Mouse (Mus musculus) spleen, postnatal 36 days (tissue): ENCODE results near the gene Ubash3b.

Source experiments
- DNase-seq, 2 experiments: peaks; one replicate each; pipeline ENCODE4 v3.0.0; 2022; ENCODE audit warnings: low spot score in 2 of 2, mixed read lengths in 1 of 2

Ubash3b gene

DNA sequence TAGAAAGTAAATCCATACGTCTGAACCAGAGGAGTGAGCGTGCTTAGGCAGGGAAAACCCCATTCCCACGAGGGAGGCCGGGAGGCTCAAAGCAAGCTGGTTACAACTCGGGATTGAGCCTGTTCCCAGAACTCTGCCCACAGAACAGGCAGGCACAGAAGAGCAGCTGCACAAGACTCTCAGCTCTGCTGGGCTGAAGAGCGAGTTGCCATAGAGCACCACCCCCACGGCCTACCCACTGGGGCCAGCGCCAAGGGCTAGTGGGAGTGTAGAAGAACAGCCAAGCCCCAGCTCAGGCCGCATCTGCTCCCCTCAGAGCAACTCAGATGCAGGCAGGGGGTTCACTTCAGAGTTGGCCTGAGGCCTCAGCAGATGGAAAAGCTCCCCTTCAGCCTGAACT is 107.3 kb downstream of the Ubash3b start:
- no peak for DNase-seq

DNA sequence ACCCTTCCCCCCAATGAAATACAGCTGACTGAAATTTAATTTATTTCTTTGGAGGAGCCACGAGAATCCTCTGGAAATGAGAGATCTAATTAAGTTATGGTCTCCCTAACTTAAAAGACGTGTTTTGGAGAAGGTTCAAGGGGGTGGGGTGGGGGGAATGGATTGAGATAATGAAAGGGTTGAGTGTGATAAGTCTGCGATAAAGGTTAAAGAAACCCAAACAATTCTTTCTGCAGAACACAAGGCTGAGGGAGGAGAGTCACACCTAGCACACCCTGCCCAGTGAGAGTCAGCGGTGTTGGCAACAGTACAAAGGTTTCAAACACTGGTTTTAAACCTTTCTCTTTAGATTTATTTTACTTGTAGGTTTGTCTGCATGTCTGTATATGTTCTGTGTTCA is 108.0 kb downstream of the Ubash3b start:
- DNase-seq = no peak

DNA sequence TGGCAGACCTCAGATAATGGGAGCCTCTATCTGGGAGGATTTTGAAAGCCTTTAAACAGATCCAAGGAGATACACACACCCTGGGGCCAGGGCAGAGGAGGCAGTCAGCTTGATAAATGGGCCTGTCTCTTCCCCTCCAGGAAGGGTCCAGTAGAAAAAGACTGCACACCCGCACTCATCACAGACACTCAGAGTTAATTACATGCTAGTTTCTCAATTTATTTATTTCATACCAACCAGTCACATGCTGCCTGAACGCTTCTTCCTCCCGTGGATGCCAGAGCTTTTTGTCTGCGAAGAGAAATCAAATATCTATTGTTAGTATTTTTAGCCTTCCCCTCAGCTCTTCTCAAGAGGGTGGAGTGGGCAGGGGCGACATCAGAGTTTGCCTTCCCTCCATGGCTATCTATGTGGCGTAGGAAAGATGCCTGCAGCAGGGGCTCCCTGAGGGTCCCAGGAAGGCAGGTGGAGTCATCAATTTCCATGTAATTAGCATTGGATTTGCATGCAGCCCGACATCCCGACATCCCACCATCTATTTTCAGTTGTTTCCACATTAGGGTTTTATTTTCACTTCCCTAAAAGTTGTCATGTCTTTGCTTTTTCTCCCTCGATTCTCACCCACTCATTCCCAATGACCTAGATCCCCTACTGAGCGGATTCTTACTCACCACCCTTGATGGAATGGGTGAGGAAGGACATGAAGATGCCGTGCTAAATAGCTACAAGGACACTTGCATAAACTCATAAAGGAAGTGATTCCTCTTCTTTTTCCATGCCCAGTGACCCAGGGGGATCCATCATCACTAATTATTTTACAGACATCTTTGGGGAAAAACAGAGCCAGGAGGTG is 110.2 kb downstream of the Ubash3b start:
- no peak for DNase-seq

DNA sequence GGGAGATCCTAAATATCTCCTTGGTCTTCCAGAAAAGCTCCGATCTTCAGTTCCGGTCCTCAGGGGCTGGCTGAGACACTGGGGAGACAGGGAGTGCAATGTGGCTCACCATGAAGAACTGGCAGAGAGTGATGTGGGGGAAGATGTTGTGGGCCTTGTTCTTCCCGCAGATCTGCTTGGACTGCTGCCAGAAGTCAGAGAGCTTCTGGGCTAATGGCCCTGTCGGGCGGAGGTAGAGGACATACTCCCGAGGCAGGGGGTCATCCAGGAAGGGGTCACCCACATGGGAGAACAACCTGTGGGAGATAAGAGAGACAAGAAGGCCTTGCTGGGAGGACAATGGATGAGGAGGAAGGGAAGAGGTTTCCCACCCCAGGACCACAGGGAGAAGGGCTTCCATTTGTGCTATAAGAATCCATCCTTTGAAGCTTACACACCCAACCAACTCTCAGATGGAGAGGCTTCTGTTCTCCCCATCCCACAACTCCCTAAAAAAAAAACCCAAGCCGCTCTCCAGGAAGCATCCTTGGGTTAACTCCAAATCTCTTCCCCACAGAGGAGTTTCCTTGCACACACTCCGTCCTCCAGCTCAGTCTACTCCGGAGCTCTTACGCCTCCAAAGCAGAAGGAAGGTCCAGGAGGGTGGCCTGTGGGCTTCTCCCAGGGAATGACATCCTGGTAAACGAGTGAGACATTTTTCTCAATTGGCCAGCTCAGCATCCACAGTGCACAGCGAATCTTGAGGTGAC is 111.0 kb downstream of the Ubash3b start:
- DNase-seq = no peak

DNA sequence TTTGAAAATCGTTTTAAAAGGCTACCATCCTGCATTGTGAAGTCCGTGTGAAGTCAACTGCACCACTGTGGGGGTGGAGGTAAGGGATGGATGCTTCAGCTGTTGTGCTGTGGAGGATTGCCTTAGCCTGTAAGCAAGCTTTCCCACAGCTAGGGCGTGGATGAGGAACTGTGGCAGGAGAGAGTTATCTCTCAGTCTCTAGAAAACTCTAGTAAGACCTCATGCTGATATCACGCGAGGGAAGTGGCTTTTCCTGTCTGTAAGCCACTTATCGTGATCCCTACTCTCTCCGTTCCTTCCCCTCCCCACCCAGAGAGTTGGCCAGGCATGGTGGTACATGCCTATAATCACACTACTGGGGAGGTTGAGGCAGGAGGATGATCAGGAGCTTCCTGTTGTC is 112.2 kb downstream of the Ubash3b start:
- no peak for DNase-seq

DNA sequence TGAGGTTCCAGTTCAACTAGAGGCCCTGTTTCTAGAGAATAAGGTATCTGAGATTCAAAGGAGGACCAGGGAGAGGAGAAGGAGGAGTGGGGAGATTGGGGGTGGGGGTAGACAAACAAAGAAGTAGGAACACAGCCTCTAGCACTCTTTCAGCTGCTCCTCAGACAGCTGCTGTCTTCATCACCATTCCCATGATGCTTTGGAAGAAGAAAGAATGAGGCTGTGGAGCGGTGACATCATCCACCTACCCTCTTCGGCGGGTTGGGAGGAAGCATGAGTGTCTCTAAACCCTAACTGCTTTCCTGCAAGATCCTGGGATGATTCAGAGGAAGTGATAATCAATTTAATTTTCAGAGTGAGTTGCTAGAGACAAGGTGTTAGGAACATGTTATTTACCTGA is 112.7 kb downstream of the Ubash3b start:
- no peak for DNase-seq

DNA sequence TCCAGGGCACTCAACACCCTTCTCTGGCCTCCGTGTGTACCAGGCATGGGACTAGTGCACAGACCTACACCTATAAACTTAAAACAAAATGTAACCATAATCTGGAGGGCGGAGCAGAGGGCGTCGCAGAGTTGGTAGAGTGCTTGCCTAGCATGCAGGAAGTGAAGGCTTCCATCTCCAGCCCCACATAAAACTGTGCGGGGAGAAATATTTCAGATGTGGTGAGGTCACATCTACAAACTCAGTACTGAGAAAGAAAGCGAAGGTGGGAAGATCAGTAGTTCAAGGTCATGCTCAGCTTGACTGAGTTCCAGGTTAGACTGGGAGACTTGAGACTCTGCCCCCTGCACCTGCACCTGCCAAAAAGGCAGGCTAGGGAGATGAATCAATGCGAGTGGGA is 113.3 kb downstream of the Ubash3b start:
- DNase-seq = no peak

DNA sequence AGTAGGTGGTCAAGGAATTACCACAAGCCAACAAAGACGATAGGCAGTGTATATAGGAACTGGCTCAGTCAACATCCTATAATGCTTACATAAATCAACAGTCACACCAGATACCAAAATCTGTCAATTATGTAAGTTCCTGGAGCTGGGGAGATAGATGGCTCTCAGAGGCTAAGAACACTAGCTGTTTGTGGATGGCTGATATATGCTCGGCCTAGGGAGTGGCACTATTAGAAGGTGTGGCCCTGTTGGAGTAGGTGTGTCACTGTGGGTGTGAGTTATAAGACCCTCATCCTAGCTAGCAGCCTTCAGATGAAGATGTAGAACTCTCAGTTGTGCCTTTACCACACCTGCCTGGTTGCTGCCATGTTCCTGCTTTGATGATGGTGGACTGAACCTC is 113.8 kb downstream of the Ubash3b start:
- DNase-seq = no peak

DNA sequence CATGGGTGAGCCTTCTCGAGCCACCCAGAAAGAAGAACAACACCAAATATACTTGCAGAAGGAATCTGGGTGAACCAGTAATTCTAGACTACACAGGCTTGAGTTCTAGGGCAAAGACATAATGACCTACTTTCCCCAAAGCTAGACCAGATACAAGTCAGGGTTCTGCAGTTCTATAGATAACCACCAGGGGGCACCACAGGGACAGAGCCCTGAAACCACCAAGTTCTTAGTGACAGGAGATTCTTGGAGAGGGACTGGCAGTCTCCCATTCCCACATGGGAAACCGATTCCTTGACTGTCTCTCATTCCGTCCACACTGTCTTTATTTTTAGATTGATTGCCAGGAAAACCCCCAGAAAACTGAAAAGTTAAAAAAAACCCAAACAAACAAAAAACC is 116.9 kb downstream of the Ubash3b start:
- DNase-seq = peak; percentile 63 to 76

DNA sequence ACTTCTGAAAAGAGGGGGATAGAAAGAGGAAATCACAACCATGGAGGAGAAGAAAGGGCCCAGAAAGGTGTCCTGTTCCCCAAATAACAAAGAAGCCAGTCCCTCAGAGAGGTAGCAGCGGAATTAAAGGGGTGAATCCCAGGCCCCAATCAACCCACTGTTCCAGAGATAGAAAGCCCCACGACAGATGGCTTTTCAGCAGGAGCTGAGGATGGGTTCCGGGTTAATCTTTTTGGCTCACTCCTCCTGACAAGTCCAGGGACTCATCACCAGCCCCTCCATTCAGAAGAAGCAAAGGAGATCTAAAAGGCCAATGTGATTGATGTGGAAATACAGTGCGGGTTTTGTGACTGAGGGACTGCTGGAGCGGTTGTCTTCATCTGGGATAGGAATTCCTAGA is 117.9 kb downstream of the Ubash3b start:
- no peak for DNase-seq

DNA sequence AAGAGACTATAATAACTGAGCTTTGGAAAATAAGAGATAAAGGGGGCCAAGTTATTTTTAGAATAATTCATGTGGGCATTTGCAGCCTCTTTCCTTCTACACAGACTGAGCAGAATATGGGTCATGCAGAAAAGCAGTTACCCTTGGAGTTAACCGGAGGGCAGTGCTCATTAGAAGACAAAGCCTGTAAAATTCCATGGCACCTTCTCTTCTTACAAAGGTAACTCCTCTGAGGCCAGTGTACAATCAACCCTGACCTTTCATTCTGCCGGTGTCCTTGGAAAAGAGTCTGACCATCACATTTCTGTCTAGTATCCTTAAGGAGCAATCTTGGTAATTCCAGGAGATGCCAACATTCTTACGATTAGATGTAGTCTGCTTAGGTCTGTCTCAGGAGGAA is 120.1 kb downstream of the Ubash3b start:
- no peak for DNase-seq

DNA sequence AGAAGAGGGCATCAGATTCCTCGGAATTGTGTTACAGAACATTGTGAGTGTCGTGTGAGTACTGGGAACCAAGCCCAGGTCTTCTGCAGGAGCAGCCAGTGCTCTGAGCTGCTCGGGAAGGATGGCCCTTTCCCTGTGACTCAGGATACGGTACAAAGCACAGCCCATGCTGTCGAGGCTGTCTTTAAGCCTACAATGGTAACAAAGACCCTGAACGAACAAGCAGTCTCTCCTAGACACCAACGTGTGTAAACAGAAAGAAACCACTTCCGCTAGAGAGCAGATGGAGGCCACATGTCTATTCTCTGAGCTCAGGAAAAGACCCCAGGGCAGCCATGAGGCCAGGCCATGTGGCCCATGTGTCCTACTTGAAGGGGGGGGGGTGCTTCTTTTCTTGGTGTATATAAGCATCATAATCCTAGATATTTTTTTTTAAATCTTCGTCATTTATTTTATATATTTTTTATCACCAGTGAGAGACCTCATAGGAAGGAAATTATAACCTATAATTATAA is 123.3 kb downstream of the Ubash3b start:
- no peak for DNase-seq

DNA sequence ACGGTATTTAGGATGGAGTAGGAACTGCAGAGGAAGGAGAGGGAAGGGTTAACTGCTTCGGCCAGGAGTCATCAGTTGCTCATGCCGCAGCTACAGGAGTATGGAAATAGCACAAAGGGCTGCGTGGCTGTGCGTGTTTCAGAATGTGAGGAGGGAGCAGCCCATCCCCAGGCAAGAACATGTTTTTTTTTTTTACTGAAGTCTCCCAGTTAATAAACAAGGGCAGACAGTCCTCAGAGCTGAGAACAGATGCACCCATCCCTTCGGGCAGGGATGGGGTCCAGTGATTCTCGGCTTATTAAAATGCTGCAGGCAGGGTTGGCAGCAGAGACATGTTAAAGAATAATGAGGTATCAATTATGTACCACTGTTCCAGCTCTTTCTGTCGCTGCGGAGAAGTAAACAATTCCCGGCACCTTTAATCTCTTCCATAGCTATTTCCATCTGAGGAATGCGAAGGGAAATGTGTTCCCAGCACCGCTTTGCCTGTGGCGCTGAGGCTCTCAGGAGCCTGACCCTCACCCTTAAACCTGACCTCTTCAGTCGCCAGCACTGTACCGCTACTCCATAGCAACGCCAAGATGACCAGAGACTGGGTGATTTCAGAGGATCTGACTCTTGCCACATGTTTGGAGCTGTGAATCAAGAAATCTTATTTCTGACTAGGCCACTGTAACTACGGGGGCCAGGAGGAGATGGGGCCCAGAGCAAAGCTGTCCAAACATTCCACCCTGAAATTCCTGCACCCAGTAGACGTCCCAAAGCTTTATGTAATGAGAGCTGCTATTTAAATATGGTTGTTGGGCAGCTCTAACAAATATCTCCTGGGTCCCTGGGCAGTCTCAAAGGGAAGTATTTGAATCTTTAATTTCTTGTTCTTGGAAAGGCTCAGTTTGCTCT is 129.7 kb downstream of the Ubash3b start:
- no peak for DNase-seq

DNA sequence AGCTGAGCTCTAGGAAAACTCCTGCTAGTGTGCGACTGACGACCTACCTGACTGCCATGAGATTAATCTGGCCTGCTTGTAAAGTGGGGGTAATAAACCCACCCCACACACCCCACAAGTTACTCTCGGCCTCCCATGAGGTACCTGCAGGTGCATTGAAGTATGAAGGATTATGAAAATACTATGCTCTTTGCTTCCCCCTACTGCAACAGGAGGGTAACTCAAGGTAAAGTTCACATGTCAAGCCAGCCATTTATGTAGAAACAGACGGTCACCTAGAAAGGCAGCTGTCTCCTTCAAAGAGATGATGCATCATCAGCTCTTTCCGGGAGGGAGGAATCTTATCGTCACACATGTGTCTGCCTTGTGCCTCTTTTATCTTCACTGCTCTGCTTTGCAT is 131.7 kb downstream of the Ubash3b start:
- DNase-seq = no peak

DNA sequence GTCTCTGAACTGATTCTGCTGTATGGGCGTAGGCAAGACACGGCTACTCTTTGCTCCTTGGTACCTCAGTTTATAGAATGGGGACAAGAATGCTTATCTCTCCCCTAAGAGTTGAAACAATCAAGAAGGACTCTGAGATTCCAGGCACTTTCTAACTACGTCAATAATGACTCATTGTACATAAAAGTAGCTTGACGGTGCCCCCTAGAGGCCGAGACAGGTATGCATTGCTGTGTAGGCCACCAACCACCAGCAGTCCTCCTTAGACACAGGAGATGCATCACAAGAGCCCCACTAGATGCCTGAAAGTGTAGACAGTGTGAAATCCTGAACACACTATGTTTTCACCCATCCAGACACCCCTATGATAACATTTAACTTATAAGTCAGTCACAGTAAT is 133.0 kb downstream of the Ubash3b start:
- DNase-seq = peak in 1 of 2 experiments; percentile 14

DNA sequence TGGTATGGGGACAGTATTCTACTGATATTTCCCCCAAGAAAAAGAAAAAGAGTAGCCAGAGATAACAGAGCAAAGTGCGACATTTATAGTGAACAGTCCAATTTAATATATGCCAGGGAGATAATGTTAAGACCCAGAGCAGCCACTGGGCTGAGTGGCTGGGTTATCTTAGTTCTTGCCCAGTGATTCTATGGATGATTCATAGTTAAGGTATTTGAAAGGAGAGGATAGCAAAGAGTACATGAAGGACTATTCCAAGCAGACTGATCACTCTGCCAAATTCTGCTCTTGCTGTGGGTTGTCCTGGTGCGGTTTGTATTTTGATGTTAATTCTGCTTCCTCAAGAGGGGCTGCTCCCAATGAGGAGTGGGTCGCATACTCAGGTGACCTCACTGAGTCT is 139.8 kb downstream of the Ubash3b start:
- DNase-seq = no peak

DNA sequence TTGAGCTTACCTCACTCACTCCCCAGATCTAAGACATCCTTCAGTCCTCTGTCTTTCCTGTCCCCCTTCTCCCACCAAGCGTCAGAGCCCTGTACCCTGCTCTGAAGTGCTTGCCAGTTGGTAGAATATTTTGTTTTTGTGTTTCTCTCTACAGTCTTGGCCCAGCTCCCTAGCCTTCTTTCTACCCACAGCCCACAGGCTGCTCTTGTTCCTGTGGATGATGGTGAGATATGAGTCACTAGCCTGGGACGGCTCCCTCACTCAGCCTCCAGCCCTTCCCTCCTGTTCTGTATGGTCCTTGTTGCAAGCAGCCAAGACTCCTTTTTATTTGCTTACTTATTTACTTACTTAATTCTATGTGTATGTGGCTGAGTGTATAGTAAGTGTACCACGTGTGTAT is 141.0 kb downstream of the Ubash3b start:
- DNase-seq = no peak

DNA sequence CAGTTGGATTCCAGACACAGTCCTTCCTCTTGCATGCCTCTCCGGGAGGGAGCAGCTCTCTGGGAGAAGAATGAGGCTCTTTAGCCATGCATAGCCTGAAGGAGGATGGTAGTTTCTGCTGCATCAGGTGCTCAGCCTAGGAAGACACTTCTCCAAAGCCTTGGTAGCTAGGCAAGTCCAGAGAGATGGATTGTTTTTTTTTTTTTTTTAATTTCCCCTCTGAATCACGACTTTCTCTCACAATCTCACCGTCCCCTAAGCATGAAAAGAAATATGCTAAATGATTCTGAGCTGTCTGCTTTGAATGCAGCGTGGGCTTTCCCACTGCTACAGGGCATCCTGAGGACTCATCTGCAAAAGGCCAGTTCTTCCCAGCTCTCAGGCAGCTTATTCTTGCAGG is 147.0 kb downstream of the Ubash3b start:
- no peak for DNase-seq

DNA sequence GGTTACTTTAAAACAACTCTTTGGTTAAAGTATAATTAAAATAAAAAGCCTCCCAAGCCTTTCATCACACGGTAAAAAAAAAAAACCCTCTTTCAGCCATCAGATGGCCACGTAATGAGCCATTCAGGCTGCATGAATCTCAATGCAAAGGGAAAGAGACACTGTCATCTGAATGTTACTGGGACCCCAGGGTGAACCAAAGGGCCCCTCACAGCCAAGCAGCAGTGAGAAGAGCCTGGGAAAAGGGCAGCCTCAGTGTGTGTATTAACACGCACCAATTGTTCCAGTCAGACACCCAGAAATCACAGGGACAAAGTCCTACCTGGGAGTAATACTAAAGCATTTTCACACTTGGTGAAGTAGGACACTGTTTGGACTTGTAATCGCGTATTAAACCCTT is 149.0 kb downstream of the Ubash3b start:
- no peak for DNase-seq

DNA sequence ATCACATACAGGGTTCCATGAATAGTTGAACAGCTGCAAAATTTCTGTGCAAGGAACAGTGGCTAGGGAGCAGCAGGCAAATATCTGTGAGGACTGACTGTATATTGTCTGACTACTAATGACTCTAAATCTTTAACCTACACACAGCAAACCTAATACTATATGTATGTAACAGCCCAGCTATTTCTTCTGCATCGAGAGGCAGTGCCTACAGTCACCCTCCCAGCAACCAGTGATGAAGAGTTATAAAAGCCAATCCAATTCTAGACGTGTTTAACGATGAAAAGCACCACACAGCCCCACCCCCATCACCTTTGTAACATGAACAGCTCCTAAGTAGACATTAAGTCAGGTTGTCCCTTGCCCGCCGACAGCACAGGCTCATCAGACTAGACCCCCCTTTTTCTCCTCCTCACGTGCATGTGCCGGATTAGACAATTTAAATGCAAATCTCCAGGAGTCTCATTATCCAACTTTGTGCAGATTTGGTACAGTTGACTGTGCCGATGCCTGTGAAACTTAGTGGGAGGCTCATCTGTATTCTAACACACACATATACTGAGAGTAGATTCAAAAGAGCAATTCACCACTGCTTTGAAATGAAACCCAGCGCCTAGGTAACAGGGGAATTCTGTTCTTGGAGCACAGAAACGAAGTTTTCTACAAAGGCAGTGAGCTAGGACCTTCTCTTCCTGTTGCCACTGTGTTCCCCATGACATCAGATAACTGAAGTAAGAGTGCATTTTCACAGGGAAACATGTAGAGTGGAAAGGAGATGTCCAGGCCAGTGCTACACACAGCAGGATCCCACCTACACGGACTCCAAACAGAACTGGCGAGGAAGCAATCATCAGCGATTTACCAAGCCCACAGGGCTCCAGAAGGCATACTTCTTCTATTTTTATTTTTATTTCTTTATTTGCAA is 149.7 kb downstream of the Ubash3b start:
- DNase-seq = no peak

DNA sequence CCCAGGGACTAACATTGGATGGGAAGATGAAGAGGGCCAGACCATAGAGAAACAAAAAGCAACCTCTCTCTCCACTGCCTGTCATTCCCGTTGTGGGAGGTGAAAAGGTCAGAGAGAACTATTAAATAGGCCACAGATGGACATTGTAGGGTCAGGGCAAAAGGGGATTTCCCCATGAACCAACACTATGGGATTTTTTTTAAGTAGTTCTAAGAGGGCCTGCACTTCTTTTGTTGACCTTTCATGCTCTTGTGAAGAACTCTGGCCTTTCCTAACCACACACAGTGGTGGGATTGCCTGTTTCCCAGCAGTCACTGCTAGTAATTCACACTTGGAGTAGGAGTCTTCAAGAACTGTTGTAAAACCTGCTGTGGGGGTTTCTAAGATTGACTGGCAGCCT is 153.7 kb downstream of the Ubash3b start:
- DNase-seq = no peak
